Comparison of ENCODE assay signal across 9 mouse cellular contexts in genomic region chr11:67772577-67772976, GRCm38 (mm10). TPM values are rescaled to one million over a fixed set of nuclear protein-coding genes. Genes with fewer than 3 reads are reported as not detected.
DNase-seq lines count a peak whose midpoint lies in the region; ATAC-seq lines count a peak whose summit lies in the region.
"Had no signal": no experiment of that assay in that cellular context is flagged by ENCODE, and none has a peak within 500 bp of the region (broad histone marks: within the 10 kb centered on the region; RNA-seq: fewer than 3 reads in every experiment).

No protein-coding gene starts in this region.

- no peaks in the 10 kb centered on the region for H3K9me3 ChIP-seq in embryonic facial prominence, embryonic 14.5 days (ENCODE audit: control insufficient read depth, low read length)
- H3K9me3 ChIP-seq: limb, embryonic 13.5 days had no signal

- ATAC-seq in embryonic facial prominence, embryonic 14.5 days (ENCODE audit: low read depth): no peak
- peak; percentile 66 for ATAC-seq in megakaryocyte progenitor cell, adult 5-6 weeks (replicated peaks; ENCODE audit: poor library complexity)

- H3K4me2 ChIP-seq in embryonic facial prominence, embryonic 14.5 days (ENCODE audit: low read depth, low read length): no peak overlapping the region
- H3K4me2 ChIP-seq: limb, embryonic 13.5 days had no signal

- H3K4me3 ChIP-seq in embryonic facial prominence, embryonic 14.5 days (ENCODE audit: low read depth, low read length): no peak overlapping the region
- H3K4me3 ChIP-seq: limb, embryonic 13.5 days had no signal

- no peaks in the 10 kb centered on the region for H3K27me3 ChIP-seq in embryonic facial prominence, embryonic 14.5 days (replicated peaks; ENCODE audit: control insufficient read depth, insufficient read depth, low read length)
- H3K27me3 ChIP-seq: limb, embryonic 13.5 days had no signal

- H3K36me3 ChIP-seq in embryonic facial prominence, embryonic 14.5 days (ENCODE audit: control insufficient read depth, insufficient read depth, low read length): no peaks in the 10 kb centered on the region
- H3K36me3 ChIP-seq: limb, embryonic 13.5 days had no signal

- H3K27ac ChIP-seq in embryonic facial prominence, embryonic 14.5 days (replicated peaks; ENCODE audit: low read depth, low read length): no peak overlapping the region
- H3K27ac ChIP-seq: limb, embryonic 13.5 days had no signal

- WGBS in embryonic facial prominence, embryonic 14.5 days: 22% methylated on average over 8 of the region's 8 CpGs

- no peaks in the 10 kb centered on the region for H3K4me1 ChIP-seq in embryonic facial prominence, embryonic 14.5 days (ENCODE audit: control insufficient read depth, insufficient read depth, low read length)

- no peak overlapping the region for H3K9ac ChIP-seq in embryonic facial prominence, embryonic 14.5 days (ENCODE audit: low read depth, low read length)
- H3K9ac ChIP-seq: limb, embryonic 13.5 days had no signal

- DNase-seq in gastrocnemius, postnatal 14 days: peak; percentile 16
- no peak for DNase-seq in gastrocnemius, adult 8-10 months (ENCODE audit: low spot score in 2 of 2)
- DNase-seq in urinary bladder, postnatal 14 days (ENCODE audit: low spot score): peak; percentile 37
- no peak for DNase-seq in urinary bladder, adult 2 months (ENCODE audit: low spot score)
- DNase-seq in embryonic facial prominence, embryonic 14.5 days (ENCODE audit: low spot score): peak; percentile 84
- DNase-seq in layer of hippocampus, adult 18-20 months (ENCODE audit: low spot score in 2 of 2): peak; percentile 52 to 77
- no peak for DNase-seq in spleen, postnatal 4 days (ENCODE audit: low spot score in 2 of 2)

- intact Hi-C loops in gastrocnemius, postnatal 14 days (cut with DNase I; ENCODE audit: low total_unique reads): no loop called here

RNA-seq across cellular contexts. Expression of gene Glp2r, which starts 1.6 kb away (rescaled TPM):
- under 1 TPM; 0.04 to 0.11 TPM for total RNA-seq in gastrocnemius, postnatal 14 days (2021)
- under 1 TPM in 3 of 4 experiments, not detected in 1; 0.16 to 0.58 (median 0.46) TPM for total RNA-seq in gastrocnemius, adult 8-10 months (2022)
- polyA plus RNA-seq in urinary bladder, adult 2 months (2012; rRNA removed): 6.7 and 8.0 TPM in 2 replicates
- not detected in 2 replicates for polyA plus RNA-seq in embryonic facial prominence, embryonic 14.5 days (2014; fragmentation: Nextera tagmentation; extraction: Ambion mirVana)
- 1 to 10 TPM; 1.4 to 2.5 TPM for total RNA-seq in layer of hippocampus, adult 18-20 months (2021)
- not detected in 2 replicates for total RNA-seq in megakaryocyte progenitor cell, adult 5-6 weeks (2015)
- total RNA-seq in megakaryocyte progenitor cell, adult 5-6 weeks (2017): not detected in 2 replicates

RNA-seq across cellular contexts. Expression of gene Gsg1l2, which starts 1.8 kb away (rescaled TPM):
- not detected for total RNA-seq in gastrocnemius, postnatal 14 days (2021)
- not detected for total RNA-seq in gastrocnemius, adult 8-10 months (2022)
- polyA plus RNA-seq in urinary bladder, adult 2 months (2012; rRNA removed): 0.08 and 0.12 TPM in 2 replicates
- polyA plus RNA-seq in embryonic facial prominence, embryonic 14.5 days (2014; fragmentation: Nextera tagmentation; extraction: Ambion mirVana): not detected in 2 replicates
- not detected for total RNA-seq in layer of hippocampus, adult 18-20 months (2021)
- total RNA-seq in megakaryocyte progenitor cell, adult 5-6 weeks (2015): not detected in 2 replicates
- total RNA-seq in megakaryocyte progenitor cell, adult 5-6 weeks (2017): not detected in 2 replicates
- polyA plus RNA-seq: limb, embryonic 13.5 days had no signal

RNA-seq across cellular contexts. Expression of gene Dhrs7c, which starts 25.4 kb away (rescaled TPM):
- total RNA-seq in gastrocnemius, postnatal 14 days (2021): 100 to 1,000 TPM; 348 to 381 TPM
- 100 to 1,000 TPM; 266 to 400 (median 349) TPM for total RNA-seq in gastrocnemius, adult 8-10 months (2022)
- polyA plus RNA-seq in urinary bladder, adult 2 months (2012; rRNA removed): 0.94 and 1.2 TPM in 2 replicates
- polyA plus RNA-seq in embryonic facial prominence, embryonic 14.5 days (2014; fragmentation: Nextera tagmentation; extraction: Ambion mirVana): 16.2 and 23.0 TPM in 2 replicates
- not detected for total RNA-seq in layer of hippocampus, adult 18-20 months (2021)
- 0.66 TPM in 1 of 2 replicates, not detected in the other for total RNA-seq in megakaryocyte progenitor cell, adult 5-6 weeks (2015)
- total RNA-seq in megakaryocyte progenitor cell, adult 5-6 weeks (2017): not detected in 2 replicates

Comparison
In these comparisons a context has a peak if more than half of its experiments do, and no peak if none do; other contexts are left out.
1. DNase-seq: peak in gastrocnemius, postnatal 14 days (single experiment), urinary bladder, postnatal 14 days (single experiment), embryonic facial prominence, embryonic 14.5 days (single experiment) and layer of hippocampus, adult 18-20 months (2 of 2); none in gastrocnemius, adult 8-10 months (0 of 2), urinary bladder, adult 2 months (single experiment) and spleen, postnatal 4 days (0 of 2).
2. RNA of gene Dhrs7c, which starts 25.4 kb away (total RNA-seq): 266 to 400 TPM in gastrocnemius, adult 8-10 months and 348 to 381 TPM in gastrocnemius, postnatal 14 days; not detected in layer of hippocampus, adult 18-20 months and 0.66 TPM in megakaryocyte progenitor cell, adult 5-6 weeks; every median in the first group is over 100 times any median in the second.